Mouse (Mus musculus) CH12.LX (cell line): ENCODE measurements around the gene Stk17b.

Experiments
- EP300 ChIP-seq: IDR thresholded peaks from 2 replicates; pipeline ENCODE4 v1.6.1; 2011; ENCODE audit warnings: low read length, improper control_type of control experiment
- NELFE ChIP-seq: IDR thresholded peaks from 2 replicates; pipeline ENCODE4 v1.6.1; 2011; ENCODE audit warnings: low read depth, low read length, improper control_type of control experiment
- PAX5 ChIP-seq: IDR thresholded peaks from 2 replicates; pipeline ENCODE4 v1.6.1; 2012; ENCODE audit warnings: low read length, inconsistent platforms, mixed read lengths
- POLR2A ChIP-seq: IDR thresholded peaks from 2 replicates; pipeline ENCODE4 v1.6.1; 2011; ENCODE audit warnings: low read depth, mild to moderate bottlenecking, improper control_type of control experiment, low read length
- RCOR1 ChIP-seq: conservative IDR thresholded peaks from 2 replicates; pipeline ENCODE4 v1.6.1; 2012; ENCODE audit warnings: low read depth, mild to moderate bottlenecking, inconsistent platforms, low read length, improper control_type of control experiment

- TF ChIP-seq RCOR1 (peak; percentile 83; the same call in 1 of the 2 replicates), NELFE (no peak), PAX5 (no peak), EP300 (peak; percentile 92), POLR2A (peak; percentile 39; the same call in 1 of the 2 replicates)
Measured at GRCm38 (mm10) chr1:53791343-53791742, 6.3 kb upstream of the Stk17b start.
